Mouse (Mus musculus) lung, embryonic 15.5 days (tissue): Measurements from ENCODE around the gene Mest. TPM values are rescaled to one million over a fixed set of nuclear protein-coding genes. Genes with fewer than 3 reads are reported as not detected.

Experiments used
- ATAC-seq: fragments of 200-750 bp; cut with Nextera tagmentation; 2 replicates; pipeline ENCODE4 v1.8.0; 2017; ENCODE audit warnings: moderate number of reproducible peaks, borderline replicate concordance; ENCODE audit not compliant: low FRiP score, low TSS enrichment; ENCODE audit errors: extremely low read depth
- H3K27ac ChIP-seq: fragments of 300-500 bp; sonication (generic); 2 replicates; pipeline ENCODE4 v1.5.1; 2015; ENCODE audit warnings: moderate library complexity, mild to moderate bottlenecking, inconsistent platforms
- H3K27me3 ChIP-seq: fragments of 300-500 bp; sonication (generic); 2 replicates; pipeline ENCODE4 v1.6.1; 2015; ENCODE audit warnings: inconsistent platforms
- H3K36me3 ChIP-seq: fragments of 300-500 bp; sonication (generic); 2 replicates; pipeline ENCODE4 v1.6.1; 2015; ENCODE audit warnings: inconsistent platforms
- H3K4me1 ChIP-seq: fragments of 300-500 bp; sonication (generic); 2 replicates; pipeline ENCODE4 v1.6.1; 2015; ENCODE audit warnings: inconsistent platforms
- H3K4me2 ChIP-seq: fragments of 300-500 bp; sonication (generic); 2 replicates; pipeline ENCODE4 v1.6.1; 2015; ENCODE audit warnings: inconsistent platforms, mild to moderate bottlenecking, moderate library complexity
- H3K4me3 ChIP-seq: fragments of 300-500 bp; sonication (generic); 2 replicates; pipeline ENCODE4 v1.5.1; 2015; ENCODE audit warnings: mild to moderate bottlenecking, inconsistent platforms
- H3K9ac ChIP-seq: fragments of 300-500 bp; sonication (generic); 2 replicates; pipeline ENCODE4 v1.6.1; 2015; ENCODE audit warnings: inconsistent platforms
- H3K9me3 ChIP-seq: fragments of 300-500 bp; sonication (generic); 2 replicates; pipeline ENCODE4 v1.6.1; 2016; ENCODE audit warnings: inconsistent platforms
- WGBS: fragments of 180-500 bp; shearing (Covaris S2); methylation state at CpG from one replicate; pipeline ENCODE4 v1.1.7; 2015; 5-methylcytosine and 5-hydroxymethylcytosine counted together
- polyA plus RNA-seq: library from polyadenylated mRNA; unstranded; fragments of >200 nt; fragmentation: Nextera tagmentation; extraction: Ambion mirVana; gene quantifications from 2 replicates; pipeline ENCODE4 v1.2.1, GENCODE M21; 2015

Mest gene
- polyA plus RNA-seq, 1 experiment from 2014 or later: 1,497 TPM

DNA sequence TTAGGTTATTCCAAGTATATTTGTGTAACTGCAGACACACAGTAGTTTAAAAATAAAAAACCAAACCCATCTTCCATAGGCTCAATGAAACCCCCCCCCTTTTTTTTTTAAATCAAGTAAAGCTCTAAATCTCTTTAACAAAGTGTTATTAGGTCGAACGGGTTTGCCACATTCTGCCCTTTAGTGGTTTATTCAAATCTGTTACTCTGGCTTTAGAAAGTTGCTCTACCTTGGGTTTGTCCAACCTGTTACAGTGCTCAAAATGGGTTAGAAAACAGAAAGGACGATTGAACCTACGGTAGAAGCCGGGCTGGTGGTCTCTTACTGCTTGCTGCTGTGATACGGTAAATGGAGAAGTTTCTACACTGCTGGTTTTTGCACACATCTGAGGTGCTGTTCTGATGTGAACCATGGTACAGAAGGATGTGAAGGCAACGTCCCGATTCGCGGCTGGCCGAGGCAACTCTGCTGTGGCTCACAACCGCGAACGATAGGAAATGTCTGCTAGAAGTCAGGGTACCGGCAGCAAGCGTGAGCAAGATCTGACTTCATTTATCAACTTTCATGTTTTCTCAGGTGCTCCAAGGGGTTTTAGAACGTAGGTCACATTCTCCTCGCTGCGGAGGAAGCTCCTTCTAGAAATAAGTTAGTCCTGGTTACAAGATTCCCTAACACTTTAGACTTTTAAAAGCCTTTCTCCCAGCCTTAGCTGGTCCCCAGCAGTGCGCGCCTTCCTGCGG is 11.8 kb downstream of the Mest start:
- no peaks in the 10 kb centered on the region; the same call in 1 of the 2 replicates for H3K36me3 ChIP-seq
- peak overlapping the region; percentile 1; the same call in 1 of the 2 replicates for H3K4me3 ChIP-seq
- H3K9ac ChIP-seq: peak overlapping the region; percentile 8; the same call in 1 of the 2 replicates
- H3K4me2 ChIP-seq: peak overlapping the region; percentile 65
- H3K27me3 ChIP-seq: no peaks in the 10 kb centered on the region
- 49% methylated on average over 22 of the region's 22 CpGs for WGBS
- H3K9me3 ChIP-seq: peaks cover 32% of the 10 kb centered on the region
- H3K27ac ChIP-seq: peak overlapping the region; percentile 77
- H3K4me1 ChIP-seq: peaks cover 32% of the 10 kb centered on the region
- ATAC-seq: no peak

DNA sequence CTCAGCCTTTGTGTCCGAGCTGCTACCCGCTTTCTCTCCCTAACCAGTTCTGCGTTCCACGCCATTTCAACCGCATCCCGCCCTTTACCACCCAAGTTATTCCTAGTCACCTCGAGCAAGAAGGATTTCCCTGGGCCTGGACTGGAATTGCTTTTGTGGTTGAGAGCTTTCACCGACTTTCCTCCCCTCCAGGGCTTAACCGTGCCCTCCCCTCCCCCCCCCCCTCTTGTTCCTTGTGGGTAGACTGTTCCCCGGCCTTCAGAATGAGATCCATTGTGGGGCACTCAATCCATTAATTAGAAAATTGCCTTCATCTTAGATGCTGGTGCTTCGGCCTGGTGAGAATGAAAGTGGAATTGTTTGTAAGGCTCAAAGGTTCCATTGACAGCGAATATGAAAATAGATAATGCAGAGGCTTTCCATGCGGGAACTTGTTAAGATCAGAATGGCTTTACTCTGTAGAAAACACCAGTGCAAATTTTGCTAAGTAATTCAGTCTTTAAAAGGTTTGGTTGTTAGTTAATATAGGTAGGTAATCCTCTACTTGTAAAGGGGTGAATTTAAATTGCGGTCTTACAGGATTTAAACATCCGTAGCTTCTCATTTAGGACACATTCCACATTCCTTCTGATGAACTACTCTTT is 12.5 kb downstream of the Mest start:
- no peaks in the 10 kb centered on the region for H3K27me3 ChIP-seq
- H3K9me3 ChIP-seq: peaks cover 32% of the 10 kb centered on the region
- no peaks in the 10 kb centered on the region; the same call in 1 of the 2 replicates for H3K36me3 ChIP-seq
- WGBS: 43% methylated on average over 15 of the region's 15 CpGs
- peaks cover 32% of the 10 kb centered on the region for H3K4me1 ChIP-seq
- ATAC-seq: no peak
- H3K4me3 ChIP-seq: peak overlapping the region; percentile 1; the same call in 1 of the 2 replicates
- H3K9ac ChIP-seq: peak overlapping the region; percentile 8; the same call in 1 of the 2 replicates
- H3K4me2 ChIP-seq: peak overlapping the region; percentile 65
- H3K27ac ChIP-seq: peak overlapping the region; percentile 77

DNA sequence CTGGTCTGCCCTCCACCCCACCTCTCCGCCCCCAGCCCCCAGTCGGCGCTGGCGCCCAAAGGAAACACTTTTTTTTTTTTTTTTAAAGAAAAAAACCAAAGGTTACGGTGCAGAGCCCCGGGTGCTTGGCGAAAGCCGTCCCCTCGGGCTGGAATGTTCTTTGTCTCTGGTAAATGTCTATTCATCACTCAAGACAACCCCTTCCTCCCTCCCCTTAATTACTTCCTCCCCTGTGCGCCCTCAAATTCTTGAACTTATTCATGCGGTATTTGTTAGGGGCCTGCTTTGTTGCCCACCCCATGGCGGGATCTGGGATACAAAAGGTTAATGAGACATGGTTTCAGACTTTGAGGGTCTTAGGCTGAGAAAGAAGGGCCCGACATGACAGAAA is 13.0 kb downstream of the Mest start:
- H3K4me3 ChIP-seq: peak overlapping the region; percentile 57; the same call in 1 of the 2 replicates
- peaks cover 32% of the 10 kb centered on the region for H3K4me1 ChIP-seq
- no peak overlapping the region for H3K9ac ChIP-seq
- WGBS: 50% methylated on average over 13 of the region's 13 CpGs
- peaks cover 32% of the 10 kb centered on the region for H3K9me3 ChIP-seq
- no peaks in the 10 kb centered on the region; the same call in 1 of the 2 replicates for H3K36me3 ChIP-seq
- ATAC-seq: 0 out of 2 replicates have a peak, but pooled peaks have one; percentile 21
- H3K27ac ChIP-seq: peak overlapping the region; percentile 77
- H3K4me2 ChIP-seq: peak overlapping the region; percentile 65
- H3K27me3 ChIP-seq: no peaks in the 10 kb centered on the region

DNA sequence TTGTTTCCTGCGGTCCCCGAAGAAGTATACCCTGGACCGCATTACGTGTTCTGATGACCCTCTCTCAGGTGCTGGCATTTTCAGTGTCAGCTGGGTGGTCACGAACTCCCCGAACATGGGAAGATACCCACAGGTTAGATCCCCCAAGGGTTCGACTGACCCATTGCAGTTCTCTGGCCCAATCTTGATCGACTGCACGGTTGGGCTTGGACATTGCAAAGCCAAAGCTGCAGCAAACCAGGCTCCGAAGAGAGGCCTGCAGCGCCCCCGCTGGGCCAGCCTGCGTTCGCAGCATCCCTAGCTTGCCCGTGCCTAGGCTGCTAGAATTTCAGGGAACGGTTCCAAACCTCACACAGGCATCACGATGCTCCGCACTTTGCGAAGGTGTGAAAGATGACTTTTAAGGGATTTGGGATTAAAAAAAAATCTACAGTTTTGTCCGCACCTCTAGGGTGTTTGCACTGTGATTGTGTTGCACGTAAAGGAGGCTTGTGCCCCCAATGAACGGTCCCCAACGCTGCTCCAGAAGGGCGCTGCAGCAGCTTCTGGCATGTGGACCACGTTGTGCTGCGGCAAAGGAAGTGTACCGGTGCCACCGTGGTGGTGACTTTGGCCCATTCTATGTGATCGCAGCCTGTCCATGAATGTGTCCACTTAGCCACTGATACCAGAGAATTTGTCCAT is 13.7 kb downstream of the Mest start:
- H3K9me3 ChIP-seq: peaks cover 32% of the 10 kb centered on the region
- H3K4me1 ChIP-seq: peaks cover 32% of the 10 kb centered on the region
- peaks cover 2% of the 10 kb centered on the region for H3K36me3 ChIP-seq
- H3K27ac ChIP-seq: peak overlapping the region; percentile 77
- H3K9ac ChIP-seq: no peak overlapping the region
- ATAC-seq: peak; percentile 74
- WGBS: 42% methylated on average over 29 of the region's 29 CpGs
- peak overlapping the region; percentile 65 for H3K4me2 ChIP-seq
- H3K27me3 ChIP-seq: no peaks in the 10 kb centered on the region
- H3K4me3 ChIP-seq: peak overlapping the region; percentile 57

DNA sequence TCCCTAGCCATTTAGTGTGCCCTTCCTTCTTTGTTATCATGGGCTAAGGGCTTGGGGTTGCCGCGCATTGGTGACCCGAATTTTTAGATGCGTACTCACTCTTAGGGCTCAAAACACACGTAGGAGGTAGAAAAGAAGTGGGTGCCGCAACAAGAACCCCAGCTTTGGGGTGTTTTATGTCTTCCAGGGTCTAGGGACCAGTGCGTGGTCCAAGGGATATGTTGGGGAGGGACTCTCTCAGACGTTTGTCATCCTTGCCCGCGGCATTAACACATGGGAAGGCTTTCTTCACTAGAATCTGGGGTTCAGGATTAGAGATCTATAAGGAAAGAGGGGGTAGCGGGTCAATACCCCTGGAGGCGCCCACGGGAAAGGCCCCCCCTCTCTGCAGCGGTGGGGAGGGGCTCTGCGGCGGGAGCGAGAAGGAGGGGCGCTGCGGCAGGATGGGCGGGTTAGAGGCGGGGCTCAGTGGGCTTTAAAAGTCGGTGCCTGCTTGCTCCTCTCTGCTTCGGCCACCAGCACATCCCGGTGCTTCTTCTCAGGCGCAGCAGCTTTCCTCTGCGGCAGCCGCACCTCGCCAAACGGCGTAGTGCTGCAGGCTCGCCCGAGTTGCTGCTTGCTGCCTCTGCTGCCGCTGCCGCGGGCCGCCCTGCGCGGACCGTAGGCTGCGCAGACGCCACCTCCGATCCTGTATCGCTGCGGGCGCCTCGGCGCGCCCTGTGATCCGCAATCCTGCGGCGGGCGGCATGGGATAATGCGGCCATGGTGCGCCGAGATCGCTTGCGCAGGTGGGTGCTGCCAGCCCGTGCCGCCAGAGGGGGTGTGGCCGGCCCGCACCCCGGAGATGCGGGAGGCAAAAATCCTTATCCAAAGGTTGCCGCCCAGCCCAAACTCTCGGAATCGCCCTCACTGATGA is 14.5 kb downstream of the Mest start:
- peak overlapping the region; percentile 72 for H3K27ac ChIP-seq
- peak overlapping the region; percentile 57 for H3K4me3 ChIP-seq
- H3K9me3 ChIP-seq: peaks cover 32% of the 10 kb centered on the region
- no peaks in the 10 kb centered on the region for H3K27me3 ChIP-seq
- H3K4me1 ChIP-seq: peaks cover 32% of the 10 kb centered on the region
- ATAC-seq: peak; percentile 78
- peak overlapping the region; percentile 58 for H3K9ac ChIP-seq
- H3K36me3 ChIP-seq: peaks cover 10% of the 10 kb centered on the region
- peak overlapping the region; percentile 65 for H3K4me2 ChIP-seq
- WGBS: 47% methylated on average over 66 of the region's 66 CpGs

DNA sequence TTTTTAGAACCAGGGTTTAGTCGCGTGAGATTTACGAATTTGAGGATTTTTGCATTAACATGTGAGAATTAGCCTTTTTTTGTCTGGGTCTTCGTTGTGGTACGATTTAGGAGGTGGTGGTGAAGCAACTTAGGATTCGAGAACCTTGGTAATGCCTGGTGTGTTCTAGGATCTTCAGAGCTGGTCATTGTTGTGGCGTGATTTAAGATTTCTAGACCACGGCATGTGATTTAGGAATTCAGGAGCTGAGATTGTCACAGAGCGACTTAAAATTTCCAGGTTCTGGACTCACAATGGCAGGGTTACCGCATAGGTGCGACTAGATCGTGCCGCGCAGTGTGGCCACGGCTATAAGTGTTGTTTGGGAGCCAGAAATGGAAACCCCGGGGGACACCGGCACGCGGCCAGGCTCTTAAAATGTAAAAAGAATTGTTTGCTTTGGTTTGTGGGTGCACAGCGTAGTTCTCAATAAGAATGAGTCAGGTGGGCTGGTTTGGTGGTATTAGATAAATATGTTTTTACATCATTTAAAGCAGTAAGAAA is 15.2 kb downstream of the Mest start:
- peak overlapping the region; percentile 57 for H3K4me3 ChIP-seq
- H3K27ac ChIP-seq: peak overlapping the region; percentile 72
- H3K4me2 ChIP-seq: peak overlapping the region; percentile 65
- H3K9ac ChIP-seq: peak overlapping the region; percentile 58
- no peak for ATAC-seq
- peaks cover 28% of the 10 kb centered on the region for H3K4me1 ChIP-seq
- WGBS: 52% methylated on average over 20 of the region's 20 CpGs
- H3K27me3 ChIP-seq: no peaks in the 10 kb centered on the region
- peaks cover 32% of the 10 kb centered on the region for H3K9me3 ChIP-seq
- peaks cover 17% of the 10 kb centered on the region for H3K36me3 ChIP-seq

DNA sequence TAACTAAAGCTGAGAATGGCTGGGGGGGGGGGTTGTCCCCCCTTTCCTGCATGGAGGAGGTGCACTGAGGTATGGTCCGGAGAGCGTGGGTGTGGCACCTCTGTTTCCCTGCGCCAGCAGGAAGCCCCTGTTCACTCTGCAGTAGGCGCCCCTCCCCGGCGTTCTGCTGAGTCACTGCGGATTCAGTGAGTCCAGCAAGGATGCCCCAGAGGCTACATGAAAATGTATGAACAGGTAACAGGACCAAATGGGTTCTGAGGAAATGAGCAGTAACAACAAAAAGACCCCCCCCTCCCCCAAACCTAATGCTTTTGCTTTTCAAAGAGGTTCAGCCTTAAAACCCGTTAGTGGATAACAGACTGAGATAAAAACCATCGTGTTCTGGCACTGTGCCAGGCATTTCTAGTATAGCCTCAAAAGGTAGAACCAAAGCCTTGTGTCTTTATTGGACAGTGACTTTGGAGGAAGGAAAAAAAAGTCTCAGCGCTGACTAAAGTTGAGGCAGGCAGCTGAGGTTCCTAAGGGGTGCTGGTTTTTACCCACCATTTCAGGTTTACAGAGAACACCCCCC is 15.9 kb downstream of the Mest start:
- peak overlapping the region; percentile 65 for H3K4me2 ChIP-seq
- WGBS: 42% methylated on average over 10 of the region's 10 CpGs
- H3K9me3 ChIP-seq: peaks cover 32% of the 10 kb centered on the region
- peak overlapping the region; percentile 57 for H3K4me3 ChIP-seq
- peaks cover 20% of the 10 kb centered on the region for H3K4me1 ChIP-seq
- H3K36me3 ChIP-seq: peaks cover 24% of the 10 kb centered on the region
- peak overlapping the region; percentile 34 for H3K9ac ChIP-seq
- H3K27ac ChIP-seq: 0 out of 2 replicates have a peak overlapping the region, but pooled peaks have one; percentile 72
- no peak for ATAC-seq
- H3K27me3 ChIP-seq: no peaks in the 10 kb centered on the region

DNA sequence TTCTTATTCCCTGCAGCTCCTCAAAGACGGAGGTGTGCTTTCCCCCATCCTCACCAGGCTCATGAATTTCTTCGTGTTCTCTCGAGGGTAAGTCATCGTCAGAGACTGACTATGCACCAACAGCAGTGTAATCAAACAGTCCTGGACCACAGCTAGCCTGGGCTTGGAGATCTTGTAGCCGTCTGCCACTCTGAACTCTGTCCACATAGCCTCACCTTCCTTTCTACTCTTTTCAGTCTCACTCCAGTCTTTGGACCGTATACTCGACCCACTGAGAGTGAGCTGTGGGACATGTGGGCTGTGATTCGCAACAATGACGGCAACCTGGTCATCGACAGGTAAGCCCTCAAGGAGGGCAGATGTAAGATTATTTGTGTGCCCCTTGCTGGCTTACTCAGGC is 21.5 kb downstream of the Mest start:
- ATAC-seq: no peak
- WGBS: 84% methylated on average over 10 of the region's 10 CpGs
- Histone ChIP-seq H3K27me3 (no peaks in the 10 kb centered on the region), H3K4me2 (no peak overlapping the region), H3K36me3 (peaks cover 61% of the 10 kb centered on the region), H3K4me3 (no peak overlapping the region), H3K4me1 (peaks cover 9% of the 10 kb centered on the region; the same call in 1 of the 2 replicates), H3K9me3 (no peaks in the 10 kb centered on the region; the same call in 1 of the 2 replicates), H3K27ac (no peak overlapping the region), H3K9ac (no peak overlapping the region)

DNA sequence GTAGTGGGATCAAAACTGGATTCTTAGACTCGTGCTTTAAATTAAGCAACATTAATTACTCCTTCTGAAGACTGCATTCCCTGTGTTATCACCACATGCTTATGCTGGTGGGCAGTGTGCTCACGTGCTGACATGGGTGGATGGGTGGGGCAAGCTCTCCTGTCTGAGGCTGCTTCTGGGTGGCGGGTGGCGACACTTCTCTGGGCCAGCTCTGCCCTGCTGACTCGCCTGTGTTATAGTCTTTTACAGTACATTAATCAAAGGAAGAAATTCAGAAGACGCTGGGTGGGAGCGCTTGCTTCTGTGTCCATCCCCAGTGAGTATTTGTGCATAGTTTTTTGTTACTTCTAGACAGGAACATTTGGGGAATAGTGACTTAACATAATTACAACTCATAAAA is 22.2 kb downstream of the Mest start:
- Histone ChIP-seq H3K9ac (no peak overlapping the region), H3K4me3 (no peak overlapping the region), H3K27me3 (no peaks in the 10 kb centered on the region), H3K4me1 (peaks cover 5% of the 10 kb centered on the region; the same call in 1 of the 2 replicates), H3K36me3 (peaks cover 64% of the 10 kb centered on the region), H3K4me2 (no peak overlapping the region), H3K9me3 (no peaks in the 10 kb centered on the region), H3K27ac (no peak overlapping the region)
- ATAC-seq: no peak
- 47% methylated on average over 7 of the region's 7 CpGs for WGBS

DNA sequence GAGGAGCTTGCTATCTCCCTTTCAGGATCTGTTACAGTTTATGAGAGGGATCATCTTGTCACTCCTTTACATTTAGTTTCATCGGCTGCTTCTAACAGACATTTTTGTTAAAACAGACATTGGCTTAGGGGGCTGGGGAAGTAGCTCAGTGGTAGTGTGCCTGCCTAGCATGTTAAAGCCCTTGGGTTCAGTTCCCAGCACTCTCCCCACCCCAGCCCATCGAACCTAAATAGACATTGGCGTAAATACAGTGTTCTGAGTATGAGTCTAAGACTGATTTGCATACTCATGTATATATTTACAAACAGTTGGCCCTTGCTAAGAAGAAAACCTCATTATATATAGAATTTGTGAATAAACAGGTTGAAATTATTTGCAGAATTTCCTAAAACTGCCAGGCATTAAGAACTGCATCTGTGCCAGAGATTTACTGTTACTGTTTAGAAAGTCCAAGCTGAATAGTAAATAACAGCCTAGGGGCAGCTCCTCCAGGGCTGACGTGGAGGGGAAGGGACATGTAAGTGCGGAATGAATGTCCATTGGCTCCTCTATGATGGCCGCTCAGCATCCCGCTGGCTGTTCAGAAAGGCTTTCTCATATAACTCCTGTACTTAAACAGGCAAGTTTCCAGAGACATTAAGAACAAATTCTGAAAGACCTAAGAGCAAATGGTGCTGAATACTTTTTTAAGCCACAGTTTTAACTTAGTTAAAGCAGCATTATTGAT is 24.4 kb downstream of the Mest start:
- Histone ChIP-seq H3K36me3 (peaks cover 55% of the 10 kb centered on the region), H3K9me3 (no peaks in the 10 kb centered on the region), H3K4me2 (no peak overlapping the region), H3K27me3 (no peaks in the 10 kb centered on the region), H3K27ac (no peak overlapping the region), H3K4me1 (peaks cover 5% of the 10 kb centered on the region; the same call in 1 of the 2 replicates), H3K9ac (no peak overlapping the region), H3K4me3 (no peak overlapping the region)
- WGBS: 71% methylated on average over 7 of the region's 7 CpGs
- no peak for ATAC-seq
